Mouse (Mus musculus) kidney, adult 2 months (tissue): Measurements from ENCODE around the gene Olfm1.

Source experiments
- CTCF ChIP-seq: fragments of 200-500 bp; conservative IDR thresholded peaks from 2 replicates; pipeline ENCODE4 v1.5.1; 2011; ENCODE audit warnings: low read depth, mild to moderate bottlenecking, control low read depth, low read length, moderate library complexity, mixed read lengths; ENCODE audit not compliant: insufficient read depth, insufficient read length
- POLR2A ChIP-seq: fragments of 200-500 bp; IDR thresholded peaks from one replicate; pipeline ENCODE4 v1.6.1; 2011; ENCODE audit warnings: low read depth, low read length, control low read depth

- TF ChIP-seq CTCF, result no peak
- TF ChIP-seq POLR2A, result no peak
Measured at GRCm38 (mm10) chr2:28204677-28205466, 12.1 kb downstream of the Olfm1 start.
